ENCODE assay signal across 16 mouse cellular contexts in the genomic region with DNA sequence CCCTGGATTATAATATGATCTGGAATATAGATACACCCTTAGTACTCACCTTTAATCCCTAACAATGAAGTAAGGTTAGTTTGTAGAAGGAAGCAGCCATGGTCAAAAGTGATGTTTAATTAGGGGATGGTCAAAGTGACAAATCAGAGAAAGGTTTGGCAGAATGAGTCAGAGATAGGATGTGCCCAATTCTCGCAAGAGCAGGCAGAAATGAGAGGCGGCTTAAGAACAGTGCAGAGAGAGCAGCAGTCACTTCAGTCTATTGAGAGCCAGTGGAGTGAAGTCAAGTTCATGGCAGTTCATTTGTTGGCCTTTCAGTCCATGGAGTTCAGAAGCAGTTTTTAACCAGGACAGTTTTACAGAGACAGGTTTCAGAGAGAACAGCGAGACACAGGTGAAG.
"Had no signal": no experiment of that assay in that cellular context is flagged by ENCODE, and none has a peak within 500 bp of the region (broad histone marks: within the 10 kb centered on the region; RNA-seq: fewer than 3 reads in every experiment).

No protein-coding gene starts in this region.

- DNase-seq: kidney, adult 11 months; kidney, adult 9 months; kidney, postnatal 14 days; kidney, postnatal 4 days; liver, embryonic 13.5 days; lung, adult 2 months; lung, postnatal 14 days; lung, postnatal 4 days; midbrain, embryonic 14.5 days; retina, postnatal 1 day; right cerebral cortex, postnatal 25 days had no signal

- H3K4me1 ChIP-seq: limb, embryonic 10.5 days; limb, embryonic 13.5 days; liver, embryonic 13.5 days; neural tube, embryonic 12.5 days; neural tube, embryonic 15.5 days had no signal

- H3K4me3 ChIP-seq: limb, embryonic 10.5 days; limb, embryonic 13.5 days; liver, embryonic 13.5 days; neural tube, embryonic 12.5 days; neural tube, embryonic 15.5 days had no signal

- H3K4me2 ChIP-seq: limb, embryonic 13.5 days; liver, embryonic 13.5 days; midbrain, embryonic 11.5 days; neural tube, embryonic 12.5 days; neural tube, embryonic 15.5 days had no signal

- H3K36me3 ChIP-seq: limb, embryonic 10.5 days; limb, embryonic 13.5 days; liver, embryonic 13.5 days; neural tube, embryonic 12.5 days; neural tube, embryonic 15.5 days had no signal

- H3K27me3 ChIP-seq: limb, embryonic 13.5 days; liver, embryonic 13.5 days had no signal

- H3K9ac ChIP-seq: limb, embryonic 13.5 days; liver, embryonic 13.5 days; neural tube, embryonic 12.5 days; neural tube, embryonic 15.5 days had no signal

- H3K27ac ChIP-seq: limb, embryonic 10.5 days; limb, embryonic 13.5 days; liver, embryonic 13.5 days; neural tube, embryonic 12.5 days; neural tube, embryonic 15.5 days had no signal

- H3K9me3 ChIP-seq: limb, embryonic 10.5 days; limb, embryonic 13.5 days; liver, embryonic 13.5 days; neural tube, embryonic 12.5 days; neural tube, embryonic 15.5 days had no signal
